ENCODE assay signal across 24 mouse cellular contexts in the genomic region with DNA sequence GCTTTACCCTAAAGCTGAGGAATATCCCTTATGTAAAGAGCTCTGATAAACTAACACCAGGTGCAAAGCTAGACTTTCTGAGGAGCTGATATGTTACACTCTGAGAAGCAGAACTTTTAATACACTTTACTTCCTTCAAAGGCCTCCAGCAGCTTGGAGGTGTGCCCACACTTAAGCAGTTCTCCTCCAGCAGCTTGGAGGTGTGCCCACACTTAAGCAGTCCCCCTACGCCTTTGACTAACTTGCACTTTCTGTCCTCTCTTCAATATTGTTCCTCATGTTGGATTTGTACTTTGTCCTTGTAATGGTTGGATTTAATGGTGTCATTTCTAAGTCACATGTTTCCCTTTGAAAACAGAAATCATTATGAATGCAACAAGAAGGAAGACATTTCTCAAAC. TPM values are rescaled to one million over a fixed set of nuclear protein-coding genes. Genes with fewer than 3 reads are reported as not detected.
DNase-seq lines count a peak whose midpoint lies in the region; ATAC-seq and TF ChIP-seq lines count a peak whose summit lies in the region.
"Had no signal": no experiment of that assay in that cellular context is flagged by ENCODE, and none has a peak within 500 bp of the region (broad histone marks: within the 10 kb centered on the region; RNA-seq: fewer than 3 reads in every experiment).

No protein-coding gene starts in this region.

- H3K4me1 ChIP-seq in kidney, embryonic 16.5 days (ENCODE audit: insufficient read depth, low read length): no peaks in the 10 kb centered on the region
- H3K4me1 ChIP-seq in intestine, embryonic 16.5 days (ENCODE audit: control insufficient read depth, insufficient read depth, low read length): 0 out of 2 replicates have a peak, but pooled peaks cover 2% of the 10 kb centered on the region
- H3K4me1 ChIP-seq in stomach, postnatal 0 days (replicated peaks; ENCODE audit: control insufficient read depth, insufficient read depth): no peaks in the 10 kb centered on the region
- H3K4me1 ChIP-seq in limb, embryonic 10.5 days: no peaks in the 10 kb centered on the region
- no peaks in the 10 kb centered on the region; the same call in 1 of the 2 replicates for H3K4me1 ChIP-seq in liver, embryonic 11.5 days (replicated peaks; ENCODE audit: control insufficient read depth, insufficient read depth, low read length)
- H3K4me1 ChIP-seq: embryonic facial prominence, embryonic 15.5 days; limb, embryonic 15.5 days had no signal

- H3K9ac ChIP-seq in kidney, embryonic 16.5 days (replicated peaks; ENCODE audit: low read length): no peak overlapping the region
- no peak overlapping the region for H3K9ac ChIP-seq in intestine, embryonic 16.5 days (ENCODE audit: low read depth, low read length)
- no peak overlapping the region for H3K9ac ChIP-seq in stomach, postnatal 0 days (ENCODE audit: low read length)
- H3K9ac ChIP-seq in liver, embryonic 11.5 days (ENCODE audit: low read depth, low read length): no peak overlapping the region
- H3K9ac ChIP-seq: embryonic facial prominence, embryonic 15.5 days; limb, embryonic 15.5 days had no signal

- no peaks in the 10 kb centered on the region for H3K9me3 ChIP-seq in kidney, embryonic 16.5 days (ENCODE audit: low read length)
- H3K9me3 ChIP-seq in intestine, embryonic 16.5 days (ENCODE audit: control insufficient read depth, low read length): no peaks in the 10 kb centered on the region
- no peaks in the 10 kb centered on the region for H3K9me3 ChIP-seq in stomach, postnatal 0 days (ENCODE audit: control insufficient read depth, low read length)
- no peaks in the 10 kb centered on the region for H3K9me3 ChIP-seq in limb, embryonic 10.5 days (replicated peaks)
- H3K9me3 ChIP-seq in liver, embryonic 11.5 days (ENCODE audit: control insufficient read depth, low read length): no peaks in the 10 kb centered on the region
- H3K9me3 ChIP-seq: embryonic facial prominence, embryonic 15.5 days; limb, embryonic 15.5 days had no signal

- no peak overlapping the region for H3K4me3 ChIP-seq in kidney, embryonic 16.5 days (ENCODE audit: low read length)
- H3K4me3 ChIP-seq in intestine, embryonic 16.5 days (ENCODE audit: low read length): no peak overlapping the region
- H3K4me3 ChIP-seq in stomach, postnatal 0 days (ENCODE audit: low read depth, low read length): no peak overlapping the region
- no peak overlapping the region for H3K4me3 ChIP-seq in limb, embryonic 10.5 days
- H3K4me3 ChIP-seq in liver, embryonic 11.5 days (ENCODE audit: low read depth, low read length): no peak overlapping the region
- H3K4me3 ChIP-seq: embryonic facial prominence, embryonic 15.5 days; heart, adult 2 months; limb, embryonic 15.5 days had no signal

- ATAC-seq in kidney, embryonic 16.5 days (ENCODE audit: low FRiP score, low TSS enrichment): no peak
- peak; percentile 89 for ATAC-seq in intestine, embryonic 16.5 days
- ATAC-seq in stomach, postnatal 0 days (ENCODE audit: low FRiP score, low TSS enrichment): peak; percentile 87
- no peak for ATAC-seq in liver, embryonic 11.5 days (replicated peaks; ENCODE audit: low FRiP score)
- ATAC-seq: hindbrain, embryonic 16.5 days had no signal

- 85% methylated on average over 1 of the region's 1 CpGs for WGBS in kidney, embryonic 16.5 days
- WGBS in intestine, embryonic 16.5 days: 64% methylated on average over 1 of the region's 1 CpGs
- 42% methylated on average over 1 of the region's 1 CpGs for whole genome bisulfite sequencing in stomach, postnatal 0 days
- 82% methylated on average over 1 of the region's 1 CpGs for WGBS in limb, embryonic 10.5 days
- 88% methylated on average over 1 of the region's 1 CpGs for WGBS in liver, embryonic 11.5 days

- no peaks in the 10 kb centered on the region for H3K27me3 ChIP-seq in kidney, embryonic 16.5 days (ENCODE audit: insufficient read depth, low read length)
- no peaks in the 10 kb centered on the region for H3K27me3 ChIP-seq in intestine, embryonic 16.5 days (replicated peaks; ENCODE audit: control insufficient read depth, insufficient read depth, low read length)
- no peaks in the 10 kb centered on the region for H3K27me3 ChIP-seq in stomach, postnatal 0 days (ENCODE audit: control insufficient read depth, insufficient read depth, low read length)
- H3K27me3 ChIP-seq in limb, embryonic 10.5 days (ENCODE audit: low read depth, poor library complexity, severe bottlenecking): no peaks in the 10 kb centered on the region
- no peaks in the 10 kb centered on the region for H3K27me3 ChIP-seq in liver, embryonic 11.5 days (replicated peaks; ENCODE audit: control insufficient read depth, insufficient read depth, low read length)
- H3K27me3 ChIP-seq: embryonic facial prominence, embryonic 15.5 days; limb, embryonic 15.5 days had no signal

- no peak for TF ChIP-seq EP300 in stomach, postnatal 0 days (optimal IDR thresholded peaks at IDR 0.05)

- no peak overlapping the region for H3K4me2 ChIP-seq in kidney, embryonic 16.5 days (replicated peaks; ENCODE audit: low read depth, low read length)
- H3K4me2 ChIP-seq in intestine, embryonic 16.5 days (ENCODE audit: low read depth, low read length): no peak overlapping the region
- H3K4me2 ChIP-seq in stomach, postnatal 0 days (replicated peaks; ENCODE audit: low read depth): no peak overlapping the region
- no peak overlapping the region for H3K4me2 ChIP-seq in liver, embryonic 11.5 days
- H3K4me2 ChIP-seq: embryonic facial prominence, embryonic 15.5 days; limb, embryonic 15.5 days; midbrain, embryonic 11.5 days had no signal

- H3K27ac ChIP-seq in kidney, embryonic 16.5 days (ENCODE audit: low read length): no peak overlapping the region
- H3K27ac ChIP-seq in intestine, embryonic 16.5 days (ENCODE audit: low read length): no peak overlapping the region
- no peak overlapping the region for H3K27ac ChIP-seq in stomach, postnatal 0 days (replicated peaks)
- no peak overlapping the region for H3K27ac ChIP-seq in limb, embryonic 10.5 days
- H3K27ac ChIP-seq in liver, embryonic 11.5 days (ENCODE audit: low read depth, low read length): no peak overlapping the region
- H3K27ac ChIP-seq: embryonic facial prominence, embryonic 15.5 days; heart, adult 2 months; limb, embryonic 15.5 days had no signal

- TF ChIP-seq CTCF in stomach, postnatal 0 days (IDR thresholded peaks at IDR 0.05; ENCODE audit: low read depth): no peak

- DNase-seq in kidney, adult 11 months: peak; percentile 13
- DNase-seq in lung, postnatal 36 days: peak; percentile 6
- DNase-seq in lung, postnatal 25 days (ENCODE audit: low spot score): no peak
- peak; percentile 22 for DNase-seq in stomach, postnatal 0 days (ENCODE audit: low spot score)
- no peak for DNase-seq in limb, embryonic 10.5 days (ENCODE audit: low spot score)
- DNase-seq in liver, embryonic 11.5 days (ENCODE audit: low spot score): no peak
- DNase-seq: adrenal gland, adult 2 months; cerebellum, adult 9-11 months; gastrocnemius, postnatal 14 days; heart, adult 2 months; heart, postnatal 36 days; layer of hippocampus, postnatal 36 days; lung, postnatal 14 days; right cerebral cortex, postnatal 4 days; thymus, postnatal 25 days had no signal

- no peaks in the 10 kb centered on the region for H3K36me3 ChIP-seq in kidney, embryonic 16.5 days (ENCODE audit: insufficient read depth, low read length)
- no peaks in the 10 kb centered on the region for H3K36me3 ChIP-seq in intestine, embryonic 16.5 days (ENCODE audit: control insufficient read depth, insufficient read depth, low read length)
- no peaks in the 10 kb centered on the region for H3K36me3 ChIP-seq in stomach, postnatal 0 days (ENCODE audit: control insufficient read depth, insufficient read depth, low read length)
- H3K36me3 ChIP-seq in limb, embryonic 10.5 days: no peaks in the 10 kb centered on the region
- no peaks in the 10 kb centered on the region for H3K36me3 ChIP-seq in liver, embryonic 11.5 days (ENCODE audit: control insufficient read depth, insufficient read depth, low read length)
- H3K36me3 ChIP-seq: embryonic facial prominence, embryonic 15.5 days; limb, embryonic 15.5 days had no signal

RNA-seq across cellular contexts. Expression of gene Adgrg7, which starts 1.9 kb away (rescaled TPM):
- not detected in 2 replicates for polyA plus RNA-seq in kidney, embryonic 16.5 days (2015; fragmentation: Nextera tagmentation; extraction: Ambion mirVana)
- 9.2 and 13.0 TPM in 2 replicates for polyA plus RNA-seq in intestine, embryonic 16.5 days (2015; fragmentation: Nextera tagmentation; extraction: Ambion mirVana)
- not detected in 2 replicates for polyA plus RNA-seq in stomach, postnatal 0 days (2015; fragmentation: Nextera tagmentation; extraction: Ambion mirVana)
- not detected in 2 replicates for polyA plus RNA-seq in limb, embryonic 10.5 days (2016; fragmentation: Nextera tagmentation; extraction: Ambion mirVana)
- not detected in 2 replicates for polyA plus RNA-seq in liver, embryonic 11.5 days (2014; fragmentation: Nextera tagmentation; extraction: Ambion mirVana)
- polyA plus RNA-seq: adrenal gland, adult 2 months; embryonic facial prominence, embryonic 15.5 days; forebrain, embryonic 11.5 days; heart, adult 2 months; heart, embryonic 14.5 days; hindbrain, embryonic 16.5 days; liver, embryonic 16.5 days; midbrain, embryonic 11.5 days had no signal

Comparison
In these comparisons a context has a peak if more than half of its experiments do, and no peak if none do; other contexts are left out.
1. DNase-seq: peak in kidney, adult 11 months (single experiment), lung, postnatal 36 days (single experiment) and stomach, postnatal 0 days (single experiment); none in lung, postnatal 25 days (single experiment), limb, embryonic 10.5 days (single experiment) and liver, embryonic 11.5 days (single experiment).
2. ATAC-seq: peak in intestine, embryonic 16.5 days (single experiment) and stomach, postnatal 0 days (single experiment); none in kidney, embryonic 16.5 days (single experiment) and liver, embryonic 11.5 days (single experiment).